Mouse (Mus musculus) hindbrain, embryonic 11.5 days (tissue): ENCODE results near the gene Gjd2. TPM values are rescaled to one million over a fixed set of nuclear protein-coding genes. Genes with fewer than 3 reads are reported as not detected.
A peak's percentile ranks its signal among the peaks of the same experiment; 100 is the strongest.

Experiments used
- ATAC-seq: fragments of 200-750 bp; cut with Nextera tagmentation; 2 replicates; pipeline ENCODE4 v1.8.0; 2017; ENCODE audit warnings: mild to moderate bottlenecking, moderate TSS enrichment, moderate library complexity; ENCODE audit not compliant: low FRiP score
- DNase-seq: peaks from one replicate; pipeline ENCODE4 v3.0.0-alpha.2; 2015; ENCODE audit warnings: low spot score
- H3K27ac ChIP-seq: fragments of 300-500 bp; sonication (generic); 2 replicates; pipeline ENCODE4 v1.5.1; 2014; ENCODE audit warnings: mild to moderate bottlenecking, low read depth, low read length
- H3K27me3 ChIP-seq: fragments of 300-500 bp; sonication (generic); 2 replicates; pipeline ENCODE4 v1.6.1; 2014; ENCODE audit warnings: mild to moderate bottlenecking, low read length, moderate library complexity, mixed read lengths; ENCODE audit not compliant: control insufficient read depth, insufficient read depth
- H3K36me3 ChIP-seq: fragments of 300-500 bp; sonication (generic); 2 replicates; pipeline ENCODE4 v1.6.1; 2014; ENCODE audit warnings: mild to moderate bottlenecking, low read length, moderate library complexity, mixed read lengths; ENCODE audit not compliant: control insufficient read depth, insufficient read depth
- H3K4me1 ChIP-seq: fragments of 300-500 bp; sonication (generic); replicated peaks from 2 replicates; pipeline ENCODE4 v1.6.1; 2014; ENCODE audit warnings: low read length, mixed read lengths; ENCODE audit not compliant: control insufficient read depth, insufficient read depth
- H3K4me2 ChIP-seq: fragments of 300-500 bp; sonication (generic); replicated peaks from 2 replicates; pipeline ENCODE4 v1.6.1; 2014; ENCODE audit warnings: mild to moderate bottlenecking, low read depth, low read length
- H3K4me3 ChIP-seq: fragments of 300-500 bp; sonication (generic); 2 replicates; pipeline ENCODE4 v1.5.1; 2014; ENCODE audit warnings: low read depth, low read length
- H3K9ac ChIP-seq: fragments of 300-500 bp; sonication (generic); 2 replicates; pipeline ENCODE4 v1.6.1; 2014; ENCODE audit warnings: low read depth, low read length
- H3K9me3 ChIP-seq: fragments of 300-500 bp; sonication (generic); 2 replicates; pipeline ENCODE4 v1.6.1; 2016; ENCODE audit warnings: low read length; ENCODE audit not compliant: control insufficient read depth
- WGBS: fragments of 180-500 bp; shearing (Covaris S2); extraction: QIAGEN DNeasy Blood & Tissue Kit; methylation state at CpG from one replicate; pipeline ENCODE4 v1.1.7; 2014; 5-methylcytosine and 5-hydroxymethylcytosine counted together
- polyA plus RNA-seq: library from polyadenylated mRNA; unstranded; fragments of >200 nt; fragmentation: Nextera tagmentation; extraction: Ambion mirVana; gene quantifications from 2 replicates; pipeline ENCODE4 v1.2.1, GENCODE M21; 2014

The Gjd2 gene
- polyA plus RNA-seq = 0.59 and 0.73 TPM in 2 replicates

- DNase-seq = peak; percentile 52
- no peak within 1 kb of the TSS for H3K27ac ChIP-seq
- peaks cover 4% of the 10 kb centered on the region; the same call in 1 of the 2 replicates for H3K4me1 ChIP-seq
- 0% methylated on average over 41 of the region's 60 CpGs for WGBS
- no peaks in the 10 kb centered on the region for H3K9me3 ChIP-seq
- H3K9ac ChIP-seq = peak within 1 kb of the TSS; percentile 51
- no peaks in the 10 kb centered on the region for H3K36me3 ChIP-seq
- ATAC-seq = peak; percentile 77
- peak within 1 kb of the TSS; percentile 55 for H3K4me3 ChIP-seq
- H3K27me3 ChIP-seq = peaks cover 27% of the 10 kb centered on the region
- H3K4me2 ChIP-seq = peak within 1 kb of the TSS; percentile 89
Measured at GRCm38 (mm10) chr2:114013295-114013771, at the start of gene Gjd2. Gene Gjd2, minus strand, starts transcription at chr2:114013619.

DNA sequence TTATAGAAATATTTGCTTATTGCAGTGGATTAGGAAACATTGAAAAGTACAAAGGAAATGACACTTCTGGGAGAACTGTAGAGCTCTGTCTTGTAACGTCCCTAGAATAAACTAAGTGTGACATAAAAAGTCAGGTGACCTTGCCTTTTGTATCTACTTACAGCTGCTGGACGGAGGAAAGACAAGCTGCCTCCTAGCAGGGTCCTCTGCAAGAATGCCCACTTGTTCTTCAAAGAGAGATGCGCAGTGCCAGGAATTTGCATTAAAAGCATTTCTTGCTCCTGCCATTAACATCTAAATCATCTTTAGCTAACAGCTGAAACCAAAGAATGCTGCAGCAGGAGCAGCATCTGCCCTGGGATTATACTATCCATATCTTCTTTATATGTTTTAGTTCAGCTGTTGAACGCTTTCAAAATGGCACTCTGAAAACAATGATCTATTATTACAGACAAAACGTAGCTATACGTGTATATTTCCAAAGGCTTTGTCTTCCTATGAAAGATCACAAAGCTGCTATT is 46.7 kb upstream of the Gjd2 start:
- WGBS = 39% methylated on average over 6 of the region's 6 CpGs
- Histone ChIP-seq H3K27me3 (no peaks in the 10 kb centered on the region), H3K36me3 (no peaks in the 10 kb centered on the region), H3K27ac (no peak overlapping the region), H3K4me3 (no peak overlapping the region), H3K9me3 (no peaks in the 10 kb centered on the region), H3K4me2 (no peak overlapping the region), H3K9ac (no peak overlapping the region), H3K4me1 (no peaks in the 10 kb centered on the region)
- ATAC-seq (no peak), DNase-seq (no peak)

DNA sequence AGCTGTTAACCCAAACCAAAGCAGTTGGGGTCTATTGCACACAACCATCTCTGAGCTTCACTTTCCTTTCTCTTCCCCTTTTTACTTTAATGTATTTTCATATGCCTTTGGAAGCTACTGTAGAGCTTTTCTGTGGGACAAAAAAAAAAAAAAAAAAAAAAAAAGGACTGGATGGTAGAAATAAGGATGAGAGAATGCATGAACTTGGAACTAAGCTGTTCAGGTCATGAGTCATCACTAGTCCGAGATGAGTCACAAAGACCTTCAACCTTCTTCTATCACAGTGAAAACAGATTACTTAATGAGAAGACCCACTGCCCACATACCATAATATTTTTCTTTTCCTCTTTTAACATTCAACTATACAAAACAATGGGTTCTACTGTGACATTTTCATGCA is 46.2 kb upstream of the Gjd2 start:
- Histone ChIP-seq H3K4me2 (no peak overlapping the region), H3K9ac (no peak overlapping the region), H3K4me3 (no peak overlapping the region), H3K36me3 (no peaks in the 10 kb centered on the region), H3K27ac (no peak overlapping the region), H3K4me1 (no peaks in the 10 kb centered on the region), H3K27me3 (no peaks in the 10 kb centered on the region), H3K9me3 (no peaks in the 10 kb centered on the region)
- no peak for ATAC-seq
- no peak for DNase-seq
- WGBS = 65% methylated on average over 1 of the region's 1 CpGs

GRCm38 (mm10) chr2:114058226-114058796 is 44.9 kb upstream of the Gjd2 start:
- Histone ChIP-seq H3K4me3 (no peak overlapping the region), H3K9me3 (no peaks in the 10 kb centered on the region), H3K4me2 (no peak overlapping the region), H3K36me3 (no peaks in the 10 kb centered on the region), H3K27me3 (no peaks in the 10 kb centered on the region), H3K27ac (no peak overlapping the region), H3K4me1 (no peaks in the 10 kb centered on the region), H3K9ac (no peak overlapping the region)
- DNase-seq (no peak), ATAC-seq (no peak)
- WGBS = 95% methylated on average over 10 of the region's 10 CpGs

DNA sequence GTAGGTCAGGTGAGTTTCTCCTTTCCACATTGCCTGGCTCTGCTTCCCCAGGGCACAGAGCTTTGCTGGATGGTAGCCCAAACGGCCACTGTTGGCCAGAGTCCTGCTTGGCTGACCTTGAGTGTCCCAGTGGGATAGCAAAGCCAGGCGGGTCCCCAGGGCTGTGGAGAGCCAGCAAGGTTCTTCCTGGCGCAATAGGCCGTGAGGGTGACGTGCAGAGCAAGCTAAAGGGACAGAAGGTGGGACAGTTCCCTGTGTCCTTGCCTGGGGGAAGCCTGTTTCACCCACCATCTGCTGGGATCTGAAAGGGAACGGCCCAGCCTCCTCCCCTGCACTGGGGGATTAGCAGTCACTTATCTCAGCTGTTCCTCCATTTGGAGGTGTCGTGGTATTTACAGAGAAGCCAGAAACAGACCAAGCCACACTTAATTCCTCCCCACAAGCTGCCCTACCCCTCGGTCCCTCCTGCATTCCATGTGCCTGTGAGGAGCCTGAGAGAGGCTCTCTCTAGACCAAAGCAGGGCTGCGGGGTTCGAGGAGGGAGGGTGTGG is 44.0 kb upstream of the Gjd2 start:
- no peak overlapping the region for H3K4me3 ChIP-seq
- no peak overlapping the region for H3K27ac ChIP-seq
- H3K4me2 ChIP-seq = no peak overlapping the region
- no peaks in the 10 kb centered on the region for H3K9me3 ChIP-seq
- peak; percentile 8 for DNase-seq
- H3K4me1 ChIP-seq = no peaks in the 10 kb centered on the region
- H3K36me3 ChIP-seq = no peaks in the 10 kb centered on the region
- no peak overlapping the region for H3K9ac ChIP-seq
- 0 out of 2 replicates have a peak, but pooled peaks have one; percentile 7 for ATAC-seq
- no peaks in the 10 kb centered on the region for H3K27me3 ChIP-seq
- WGBS = 42% methylated on average over 10 of the region's 10 CpGs

DNA sequence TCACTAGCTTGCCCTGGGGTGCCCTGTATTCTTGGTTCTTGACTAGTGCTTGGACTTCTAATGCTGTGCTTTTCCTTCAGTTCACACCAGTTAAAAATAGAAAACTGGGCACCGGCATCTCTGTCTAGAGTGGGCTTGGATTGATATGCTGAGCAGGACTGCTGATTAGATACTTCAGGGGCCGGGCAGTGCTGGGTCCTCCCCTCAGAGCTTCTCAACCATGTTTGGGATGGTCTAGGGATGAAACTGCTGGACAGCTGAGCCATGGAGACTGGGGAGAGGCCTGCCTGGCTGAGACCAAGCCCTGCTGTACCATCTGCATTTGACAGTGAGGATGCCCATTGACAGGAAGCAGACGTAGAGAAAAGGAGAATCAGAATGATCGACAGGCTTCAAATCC is 40.7 kb upstream of the Gjd2 start:
- Histone ChIP-seq H3K4me2 (no peak overlapping the region), H3K27me3 (no peaks in the 10 kb centered on the region), H3K9me3 (no peaks in the 10 kb centered on the region), H3K4me3 (no peak overlapping the region), H3K36me3 (no peaks in the 10 kb centered on the region), H3K27ac (no peak overlapping the region), H3K9ac (no peak overlapping the region), H3K4me1 (no peaks in the 10 kb centered on the region)
- 86% methylated on average over 4 of the region's 4 CpGs for WGBS
- DNase-seq (no peak), ATAC-seq (no peak)

GRCm38 (mm10) chr2:114052696-114053598 is 39.5 kb upstream of the Gjd2 start, which contains the start of gene Actc1:
Gene Actc1, minus strand, starts transcription at chr2:114053548.
- 34% methylated on average over 14 of the region's 14 CpGs for WGBS
- Histone ChIP-seq H3K4me2 (no peak within 1 kb of the TSS; the same call in 1 of the 2 replicates), H3K9ac (no peak within 1 kb of the TSS), H3K4me3 (no peak within 1 kb of the TSS), H3K27ac (no peak within 1 kb of the TSS), H3K4me1 (no peaks in the 10 kb centered on the region), H3K36me3 (no peaks in the 10 kb centered on the region), H3K9me3 (no peaks in the 10 kb centered on the region), H3K27me3 (no peaks in the 10 kb centered on the region)
- DNase-seq (no peak), ATAC-seq (peak; percentile 43; the same call in 1 of the 2 replicates)

- H3K4me1 ChIP-seq = no peaks in the 10 kb centered on the region
- no peak for ATAC-seq
- WGBS = 90% methylated on average over 14 of the region's 14 CpGs
Measured at GRCm38 (mm10) chr2:114051871-114052241, 38.4 kb upstream of the Gjd2 start.

More at GRCm38 (mm10) chr2:114051871-114052241, 38.4 kb upstream of the Gjd2 start:
- Histone ChIP-seq H3K27me3 (no peaks in the 10 kb centered on the region), H3K9me3 (no peaks in the 10 kb centered on the region), H3K9ac (no peak overlapping the region), H3K36me3 (no peaks in the 10 kb centered on the region), H3K27ac (no peak overlapping the region), H3K4me3 (no peak overlapping the region), H3K4me2 (no peak overlapping the region)
- DNase-seq = no peak
